In genomic region chr11:106364712-106365111, GRCm38 (mm10) we compare ENCODE assay signal across 9 mouse cellular contexts. TPM values are rescaled to one million over a fixed set of nuclear protein-coding genes. Genes with fewer than 3 reads are reported as not detected.
DNase-seq lines count a peak whose midpoint lies in the region; ATAC-seq and TF ChIP-seq lines count a peak whose summit lies in the region.
"Had no signal": no experiment of that assay in that cellular context is flagged by ENCODE, and none has a peak within 500 bp of the region (broad histone marks: within the 10 kb centered on the region; RNA-seq: fewer than 3 reads in every experiment).

No protein-coding gene starts in this region.

- no peak overlapping the region; the same call in 1 of the 2 replicates for H3K27ac ChIP-seq in embryonic facial prominence, embryonic 13.5 days
- peak overlapping the region; percentile 46; the same call in 1 of the 2 replicates for H3K27ac ChIP-seq in heart, embryonic 11.5 days (ENCODE audit: low read depth, low read length)
- H3K27ac ChIP-seq in stomach, postnatal 0 days (replicated peaks) = no peak overlapping the region

- H3K9me3 ChIP-seq in embryonic facial prominence, embryonic 13.5 days = no peaks in the 10 kb centered on the region
- H3K9me3 ChIP-seq in heart, embryonic 11.5 days (replicated peaks; ENCODE audit: control insufficient read depth, low read length) = no peaks in the 10 kb centered on the region
- H3K9me3 ChIP-seq in stomach, postnatal 0 days (ENCODE audit: control insufficient read depth, low read length) = no peaks in the 10 kb centered on the region

- DNase-seq in left cerebral cortex, postnatal 14 days (ENCODE audit: low spot score in 2 of 2) = peak; percentile 8 to 13
- DNase-seq in left cerebral cortex, adult 8-10 months (ENCODE audit: low spot score in 2 of 2) = no peak
- peak; percentile 50 for DNase-seq in lung, postnatal 36 days
- no peak for DNase-seq in stomach, postnatal 0 days (ENCODE audit: low spot score)
- no peak for DNase-seq in spleen, postnatal 10 days (ENCODE audit: low spot score in 2 of 2)
- DNase-seq in MN1 (ENCODE audit: low spot score) = no peak

- H3K9ac ChIP-seq in embryonic facial prominence, embryonic 13.5 days = peak overlapping the region; percentile 33; the same call in 1 of the 2 replicates
- H3K9ac ChIP-seq in heart, embryonic 11.5 days (ENCODE audit: low read depth, low read length) = peak overlapping the region; percentile 63
- H3K9ac ChIP-seq in stomach, postnatal 0 days (ENCODE audit: low read length) = peak overlapping the region; percentile 18; the same call in 1 of the 2 replicates

- no peak overlapping the region for H3K4me3 ChIP-seq in embryonic facial prominence, embryonic 13.5 days
- 0 out of 2 replicates have a peak overlapping the region, but pooled peaks have one; percentile 18 for H3K4me3 ChIP-seq in heart, embryonic 11.5 days (ENCODE audit: low read depth, low read length)
- H3K4me3 ChIP-seq in stomach, postnatal 0 days (ENCODE audit: low read depth, low read length) = no peak overlapping the region

- ATAC-seq in embryonic facial prominence, embryonic 13.5 days (ENCODE audit: insufficient number of reproducible peaks, insufficient read depth, low FRiP score, low TSS enrichment, low read depth) = peak; percentile 22; the same call in 1 of the 2 replicates
- ATAC-seq in heart, embryonic 11.5 days (replicated peaks; ENCODE audit: insufficient number of reproducible peaks, low FRiP score, low TSS enrichment) = no peak
- ATAC-seq in stomach, postnatal 0 days (ENCODE audit: low FRiP score, low TSS enrichment) = no peak; the same call in 1 of the 2 replicates

- no peaks in the 10 kb centered on the region for H3K36me3 ChIP-seq in embryonic facial prominence, embryonic 13.5 days
- no peaks in the 10 kb centered on the region for H3K36me3 ChIP-seq in heart, embryonic 11.5 days (ENCODE audit: control insufficient read depth, insufficient read depth, low read length)
- H3K36me3 ChIP-seq in stomach, postnatal 0 days (ENCODE audit: control insufficient read depth, insufficient read depth, low read length) = no peaks in the 10 kb centered on the region

- intact Hi-C loops in left cerebral cortex, postnatal 14 days (cut with DNase I) = loop anchor here (5.0 kb wide), 1 partner anchor 37 kb away; no protein-coding TSS in a partner anchor

- WGBS in embryonic facial prominence, embryonic 13.5 days = 7% methylated on average over 11 of the region's 11 CpGs
- 6% methylated on average over 11 of the region's 11 CpGs for WGBS in heart, embryonic 11.5 days (ENCODE audit: insufficient replicate concordance)
- 13% methylated on average over 11 of the region's 11 CpGs for WGBS in stomach, postnatal 0 days

- TF ChIP-seq EP300 in stomach, postnatal 0 days (optimal IDR thresholded peaks at IDR 0.05) = no peak

- no peak for TF ChIP-seq CTCF in stomach, postnatal 0 days (IDR thresholded peaks at IDR 0.05; ENCODE audit: low read depth)

- H3K4me2 ChIP-seq in embryonic facial prominence, embryonic 13.5 days = peak overlapping the region; percentile 35
- peak overlapping the region; percentile 56 for H3K4me2 ChIP-seq in heart, embryonic 11.5 days
- H3K4me2 ChIP-seq in stomach, postnatal 0 days (replicated peaks; ENCODE audit: low read depth) = peak overlapping the region; percentile 20; the same call in 1 of the 2 replicates

- peaks cover 20% of the 10 kb centered on the region for H3K4me1 ChIP-seq in embryonic facial prominence, embryonic 13.5 days
- 0 out of 2 replicates have a peak, but pooled peaks cover 11% of the 10 kb centered on the region for H3K4me1 ChIP-seq in heart, embryonic 11.5 days (ENCODE audit: control insufficient read depth, insufficient read depth, low read length)
- no peaks in the 10 kb centered on the region; the same call in 1 of the 2 replicates for H3K4me1 ChIP-seq in stomach, postnatal 0 days (replicated peaks; ENCODE audit: control insufficient read depth, insufficient read depth)

- no peaks in the 10 kb centered on the region for H3K27me3 ChIP-seq in embryonic facial prominence, embryonic 13.5 days
- no peaks in the 10 kb centered on the region for H3K27me3 ChIP-seq in heart, embryonic 11.5 days (ENCODE audit: control insufficient read depth, insufficient read depth, low read length)
- H3K27me3 ChIP-seq in stomach, postnatal 0 days (ENCODE audit: control insufficient read depth, insufficient read depth, low read length) = no peaks in the 10 kb centered on the region

RNA-seq across cellular contexts. Expression of gene Prr29, which starts 0.6 kb away (rescaled TPM):
- not detected for total RNA-seq in left cerebral cortex, postnatal 14 days (2021)
- total RNA-seq in left cerebral cortex, adult 8-10 months (2022) = not detected
- polyA plus RNA-seq in embryonic facial prominence, embryonic 13.5 days (2015; fragmentation: Nextera tagmentation; extraction: Ambion mirVana) = 0.33 TPM in 1 of 2 replicates, not detected in the other
- polyA plus RNA-seq in heart, embryonic 11.5 days (2014; fragmentation: Nextera tagmentation; extraction: Ambion mirVana) = 0.14 TPM in 1 of 2 replicates, not detected in the other
- polyA plus RNA-seq in stomach, postnatal 0 days (2015; fragmentation: Nextera tagmentation; extraction: Ambion mirVana) = 0.23 and 0.41 TPM in 2 replicates
- total RNA-seq: layer of hippocampus, postnatal 25 days had no signal

RNA-seq across cellular contexts. Expression of gene Scn4a, which starts 11.6 kb away (rescaled TPM):
- under 1 TPM in 1 of 2 experiments, not detected in 1; 0.06 TPM for total RNA-seq in left cerebral cortex, postnatal 14 days (2021)
- under 1 TPM in 3 of 4 experiments, not detected in 1; 0.04 to 0.43 (median 0.11) TPM for total RNA-seq in left cerebral cortex, adult 8-10 months (2022)
- polyA plus RNA-seq in embryonic facial prominence, embryonic 13.5 days (2015; fragmentation: Nextera tagmentation; extraction: Ambion mirVana) = 0.14 and 0.28 TPM in 2 replicates
- 0.07 and 0.38 TPM in 2 replicates for polyA plus RNA-seq in heart, embryonic 11.5 days (2014; fragmentation: Nextera tagmentation; extraction: Ambion mirVana)
- 0.02 and 0.12 TPM in 2 replicates for polyA plus RNA-seq in stomach, postnatal 0 days (2015; fragmentation: Nextera tagmentation; extraction: Ambion mirVana)

RNA-seq across cellular contexts. Expression of gene Icam2, which starts 23.2 kb away (rescaled TPM):
- total RNA-seq in left cerebral cortex, postnatal 14 days (2021) = 1 to 10 TPM; 4.3 to 5.1 TPM
- 1 to 10 TPM; 2.0 to 2.3 (median 2.2) TPM for total RNA-seq in left cerebral cortex, adult 8-10 months (2022)
- 26.2 and 32.6 TPM in 2 replicates for polyA plus RNA-seq in embryonic facial prominence, embryonic 13.5 days (2015; fragmentation: Nextera tagmentation; extraction: Ambion mirVana)
- 73.2 and 76.2 TPM in 2 replicates for polyA plus RNA-seq in heart, embryonic 11.5 days (2014; fragmentation: Nextera tagmentation; extraction: Ambion mirVana)
- 12.7 and 13.2 TPM in 2 replicates for polyA plus RNA-seq in stomach, postnatal 0 days (2015; fragmentation: Nextera tagmentation; extraction: Ambion mirVana)

RNA-seq across cellular contexts. Expression of gene Cd79b, which starts 50.1 kb away (rescaled TPM):
- not detected for total RNA-seq in left cerebral cortex, postnatal 14 days (2021)
- under 1 TPM in 2 of 4 experiments, not detected in 2; 0.26 to 0.93 TPM for total RNA-seq in left cerebral cortex, adult 8-10 months (2022)
- polyA plus RNA-seq in embryonic facial prominence, embryonic 13.5 days (2015; fragmentation: Nextera tagmentation; extraction: Ambion mirVana) = 1.8 and 2.1 TPM in 2 replicates
- 0.73 and 1.3 TPM in 2 replicates for polyA plus RNA-seq in heart, embryonic 11.5 days (2014; fragmentation: Nextera tagmentation; extraction: Ambion mirVana)
- polyA plus RNA-seq in stomach, postnatal 0 days (2015; fragmentation: Nextera tagmentation; extraction: Ambion mirVana) = 1.9 TPM in 2 replicates

Comparison
In these comparisons a context has a peak if more than half of its experiments do, and no peak if none do; other contexts are left out.
1. DNase-seq: peak in left cerebral cortex, postnatal 14 days (2 of 2) and lung, postnatal 36 days (single experiment); none in left cerebral cortex, adult 8-10 months (0 of 2), stomach, postnatal 0 days (single experiment), spleen, postnatal 10 days (0 of 2) and MN1 (single experiment).
2. Peak in every context shown above with its lines, with median percentiles within 50 percentile points of each other: H3K4me2 ChIP-seq and H3K9ac ChIP-seq.